Mouse (Mus musculus): ENCODE results near the gene Lmnb2.

DNA sequence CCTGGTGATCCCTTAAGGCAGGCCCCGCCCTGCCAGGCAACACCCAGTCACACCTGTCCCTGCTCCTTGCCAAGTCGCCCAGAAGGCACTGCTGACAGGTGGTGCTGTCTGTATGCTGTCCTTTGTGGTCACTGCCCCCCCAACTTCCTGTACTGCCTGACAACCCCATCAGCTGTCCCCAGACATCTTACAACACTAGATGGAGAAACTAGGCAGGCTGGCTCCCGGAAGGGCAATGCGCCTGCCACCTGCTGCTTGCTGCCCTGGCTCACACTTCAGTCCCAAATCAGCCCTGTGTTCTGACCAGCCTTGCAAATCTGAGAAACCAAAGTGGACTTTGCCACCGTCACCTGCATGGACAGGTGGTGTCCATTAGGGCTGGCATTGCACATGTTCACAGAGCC lies 3.8 kb downstream of the Lmnb2 start:
- TF ChIP-seq POLR2A (IDR thresholded peaks at IDR 0.05; ENCODE audit: extremely low read depth, insufficient read depth, low read length) (no peak), CTCF (IDR thresholded peaks at IDR 0.05; ENCODE audit: extremely low read depth, insufficient read depth, low read length) (no peak)
